Mouse (Mus musculus) bone marrow, adult 2 months (tissue): ENCODE results near the gene Park7. TPM values are rescaled to one million over a fixed set of nuclear protein-coding genes. Genes with fewer than 3 reads are reported as not detected.

Source experiments
- H3K27ac ChIP-seq: fragments of 200-500 bp; 2 replicates; pipeline ENCODE4 v1.5.1; 2012; ENCODE audit warnings: low read depth, mild to moderate bottlenecking, control low read depth, inconsistent platforms, low read length; ENCODE audit not compliant: control insufficient read depth, poor library complexity, insufficient read depth
- H3K4me1 ChIP-seq: fragments of 200-500 bp; 2 replicates; pipeline ENCODE4 v1.6.1; 2011; ENCODE audit warnings: low read length; ENCODE audit not compliant: control insufficient read depth, insufficient read depth
- H3K4me3 ChIP-seq: fragments of 200-500 bp; replicated peaks from 2 replicates; pipeline ENCODE3; 2011; ENCODE audit warnings: mild to moderate bottlenecking, low read depth, low read length, control low read depth; ENCODE audit not compliant: control insufficient read depth
- CTCF ChIP-seq: fragments of 200-500 bp; IDR thresholded peaks from 2 replicates; pipeline ENCODE4 v1.5.1; 2011; ENCODE audit warnings: low read length, control low read depth; ENCODE audit not compliant: control insufficient read depth, insufficient read depth
- POLR2A ChIP-seq: fragments of 200-500 bp; IDR thresholded peaks from 2 replicates; pipeline ENCODE4 v1.6.1; 2011; ENCODE audit warnings: low read depth, mild to moderate bottlenecking, control low read depth, low read length, borderline replicate concordance; ENCODE audit not compliant: control insufficient read depth
- WGBS: fragments of 180-500 bp; shearing (Covaris S2); methylation state at CpG from one replicate; pipeline ENCODE4 v1.1.7; 2018; 5-methylcytosine and 5-hydroxymethylcytosine counted together
- polyA plus RNA-seq: library from polyadenylated mRNA; stranded (reverse); fragments of >200 nt; gene quantifications from 2 replicates; pipeline ENCODE4 v1.2.4, GENCODE M21; 2011; ENCODE audit warnings: low replicate concordance; ENCODE audit not compliant: missing spikeins, insufficient read depth, insufficient read length

The Park7 gene
- polyA plus RNA-seq, 1 experiment = 121 TPM

GRCm38 (mm10) chr4:150872681-150873080 is 41.6 kb downstream of the Park7 start:
- Histone ChIP-seq H3K4me3 (no peak overlapping the region), H3K27ac (no peak overlapping the region), H3K4me1 (no peaks in the 10 kb centered on the region; the same call in 1 of the 2 replicates)
- WGBS = 81% methylated on average over 8 of the region's 8 CpGs
- no peak for TF ChIP-seq POLR2A
- no peak for TF ChIP-seq CTCF

- Histone ChIP-seq H3K27ac (no peak overlapping the region), H3K4me3 (no peak overlapping the region), H3K4me1 (no peaks in the 10 kb centered on the region; the same call in 1 of the 2 replicates)
- 82% methylated on average over 9 of the region's 9 CpGs for WGBS
- no peak for TF ChIP-seq CTCF
- no peak for TF ChIP-seq POLR2A
Measured at GRCm38 (mm10) chr4:150872139-150872651, 42.0 kb downstream of the Park7 start.

GRCm38 (mm10) chr4:150871392-150872138 is 42.7 kb downstream of the Park7 start:
- TF ChIP-seq POLR2A = no peak
- TF ChIP-seq CTCF = no peak
- Histone ChIP-seq H3K4me1 (no peaks in the 10 kb centered on the region; the same call in 1 of the 2 replicates), H3K4me3 (no peak overlapping the region), H3K27ac (no peak overlapping the region)
- WGBS = 69% methylated on average over 10 of the region's 10 CpGs

- Histone ChIP-seq H3K4me1 (no peaks in the 10 kb centered on the region; the same call in 1 of the 2 replicates), H3K27ac (no peak overlapping the region), H3K4me3 (no peak overlapping the region)
- 90% methylated on average over 13 of the region's 13 CpGs for WGBS
- TF ChIP-seq CTCF = no peak
- no peak for TF ChIP-seq POLR2A
Measured at GRCm38 (mm10) chr4:150870963-150871391, 43.3 kb downstream of the Park7 start.

- no peak overlapping the region for H3K4me3 ChIP-seq
- TF ChIP-seq CTCF (no peak), POLR2A (no peak)
- WGBS = 50% methylated on average over 17 of the region's 17 CpGs
- no peak overlapping the region for H3K27ac ChIP-seq
- H3K4me1 ChIP-seq = no peaks in the 10 kb centered on the region; the same call in 1 of the 2 replicates
Measured at GRCm38 (mm10) chr4:150869276-150870197, 44.7 kb downstream of the Park7 start.

GRCm38 (mm10) chr4:150868859-150869258 is 45.4 kb downstream of the Park7 start:
- Histone ChIP-seq H3K4me3 (no peak overlapping the region), H3K27ac (no peak overlapping the region), H3K4me1 (no peaks in the 10 kb centered on the region)
- WGBS = 80% methylated on average over 2 of the region's 2 CpGs
- TF ChIP-seq CTCF (no peak), POLR2A (no peak)

GRCm38 (mm10) chr4:150868161-150868560 is 46.1 kb downstream of the Park7 start:
- Histone ChIP-seq H3K27ac (no peak overlapping the region), H3K4me3 (no peak overlapping the region), H3K4me1 (no peaks in the 10 kb centered on the region)
- TF ChIP-seq CTCF = no peak
- TF ChIP-seq POLR2A = no peak
- WGBS = 79% methylated on average over 6 of the region's 6 CpGs

GRCm38 (mm10) chr4:150866494-150866893 is 47.7 kb downstream of the Park7 start:
- no peak overlapping the region for H3K4me3 ChIP-seq

More at GRCm38 (mm10) chr4:150866494-150866893, 47.7 kb downstream of the Park7 start:
- Histone ChIP-seq H3K4me1 (no peaks in the 10 kb centered on the region; the same call in 1 of the 2 replicates), H3K27ac (no peak overlapping the region)
- WGBS = 88% methylated on average over 11 of the region's 12 CpGs
- no peak for TF ChIP-seq CTCF
- TF ChIP-seq POLR2A = no peak
